Mouse (Mus musculus) v-Abl transformed pro-B cells (cell line): ENCODE results near the gene Thap4.

Source experiments
- in situ Hi-C, 2 experiments: fragments of 400-800 bp; cut with MboI; formaldehyde crosslinking; loops; one replicate each; pipeline ENCODE4 v1.15.1; 2025; ENCODE audit not compliant: unreplicated experiment in 2 of 2

Thap4 gene

DNA sequence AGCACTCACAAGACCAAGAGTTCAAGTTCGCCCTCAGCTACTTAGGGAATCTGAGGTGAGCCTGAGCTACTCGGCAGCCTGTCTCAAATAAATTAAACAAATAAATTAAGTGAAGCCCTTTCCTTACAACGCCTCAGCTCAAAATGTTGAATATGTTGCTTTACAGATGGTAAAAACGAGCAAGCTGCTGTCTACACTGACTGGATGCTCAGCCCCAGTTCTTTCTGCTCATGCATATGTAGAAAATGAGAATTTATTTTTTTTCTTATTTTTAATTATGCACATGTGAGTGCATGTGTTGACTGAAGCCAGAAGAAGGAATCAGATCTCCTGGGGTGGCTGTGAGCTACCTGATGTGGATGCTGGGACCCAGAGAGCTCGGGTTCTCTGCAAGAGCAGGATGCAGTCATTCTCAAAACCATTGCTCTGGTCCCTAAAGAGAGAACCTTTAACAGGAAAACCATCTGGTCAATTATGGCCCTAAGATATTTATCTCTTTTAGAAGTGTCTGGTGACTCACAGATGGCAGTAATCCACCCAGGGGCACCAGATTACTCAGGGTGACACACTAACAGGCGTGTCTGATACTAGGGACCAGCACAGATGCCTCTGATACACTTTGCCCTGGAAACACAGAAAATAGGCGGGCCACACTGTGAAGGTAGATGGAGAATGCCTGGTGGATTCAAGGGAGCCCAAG is 98.2 kb downstream of the Thap4 start:
- in situ Hi-C loops = no loop called here

DNA sequence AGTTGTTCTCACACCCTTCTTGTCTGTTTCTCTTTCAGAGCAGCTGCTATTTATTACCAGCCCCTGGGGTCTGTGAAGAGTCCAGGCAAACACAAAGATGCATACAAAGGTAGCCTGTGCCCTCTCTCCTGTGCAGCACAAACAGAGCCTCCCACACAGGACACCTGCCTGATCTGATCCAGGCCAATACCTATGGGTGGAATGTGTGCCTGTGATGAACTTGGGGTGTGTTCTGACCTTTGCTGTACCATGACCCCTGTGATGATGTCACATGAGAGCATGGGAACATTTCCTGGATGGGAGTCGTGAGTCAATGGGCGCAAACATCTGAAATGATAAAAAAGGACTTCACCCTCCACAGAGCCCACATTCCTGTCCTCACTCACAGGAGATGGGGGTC is 99.9 kb downstream of the Thap4 start:
- in situ Hi-C loops = no loop called here

DNA sequence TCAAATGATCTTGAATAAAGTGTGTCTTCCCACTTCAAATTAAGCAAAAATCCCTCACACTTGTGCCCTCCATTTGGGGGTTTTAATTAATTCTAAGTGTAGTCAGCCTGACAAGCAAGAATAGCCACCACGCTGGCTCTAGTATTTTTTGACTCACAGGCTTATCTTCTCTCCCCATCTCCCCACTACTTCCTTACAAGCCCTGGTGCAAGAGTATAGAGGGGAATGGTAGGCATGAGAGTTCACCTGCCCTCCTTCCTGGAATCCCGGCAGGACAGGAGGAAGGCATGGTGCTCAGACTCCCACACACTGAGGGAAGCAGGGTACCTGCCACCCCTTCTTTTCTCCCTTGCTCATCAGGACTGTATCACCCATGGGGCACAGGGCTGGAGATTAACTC is 100.4 kb downstream of the Thap4 start:
- in situ Hi-C loops = no loop called here
